Mouse (Mus musculus): ENCODE measurements around the gene Bloc1s5.
A peak's percentile ranks its signal among the peaks of the same experiment; 100 is the strongest.
"Not testable (repeated sequence)": the region's sequence is repeated elsewhere in the genome, so short reads cannot be mapped to it uniquely, and the experiment has no call there.

Bloc1s5 gene

GRCm38 (mm10) chr13:38634800-38635269, at the start of gene Bloc1s5:
Gene Bloc1s5 (minus strand): TSS chr13:38635109.
- peak; percentile 92 to 93 for DNase-seq (ENCODE audit: low spot score in 2 of 2)

DNA sequence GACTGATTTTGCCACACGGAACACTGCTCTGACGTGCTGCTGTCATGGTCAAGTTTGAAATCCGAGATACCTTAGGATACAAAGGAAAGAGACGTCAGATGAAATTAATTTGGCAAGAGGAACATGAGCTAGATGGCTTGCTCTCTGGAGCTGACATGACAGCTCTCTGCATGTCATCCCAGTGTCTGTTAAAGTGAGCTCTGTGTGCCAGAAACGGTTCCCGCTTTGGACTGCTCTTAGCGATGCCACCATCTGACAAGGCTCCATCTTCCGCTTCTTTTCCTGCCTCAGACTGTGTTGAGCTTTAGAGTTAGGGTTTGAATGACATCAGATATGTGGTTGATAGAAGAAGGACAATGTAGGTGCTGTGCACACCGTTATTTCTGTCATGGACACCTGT, 37.4 kb upstream of the Bloc1s5 start:
- DNase-seq (ENCODE audit: low spot score in 2 of 2), result no peak

DNA sequence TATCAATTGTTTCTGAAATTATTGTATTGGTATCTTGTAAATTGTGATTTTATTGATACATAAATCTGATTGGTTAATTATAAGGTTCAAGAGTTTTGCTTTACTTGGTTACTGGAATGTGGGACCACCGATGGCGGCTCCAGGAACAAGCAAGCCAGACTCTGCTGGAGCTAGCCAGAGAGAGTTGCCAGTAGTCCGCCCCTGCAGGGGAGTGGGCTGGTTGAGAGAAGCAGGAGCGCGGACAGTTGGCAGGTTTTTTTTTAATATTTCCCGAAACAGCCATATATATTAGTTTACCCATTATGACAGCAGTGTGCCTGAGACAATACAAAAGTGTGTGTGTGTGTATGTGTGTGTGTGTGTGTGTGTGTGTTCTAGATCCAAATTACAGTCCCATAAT, 36.5 kb upstream of the Bloc1s5 start:
- DNase-seq (ENCODE audit: low spot score in 2 of 2), result not testable (repeated sequence)

DNA sequence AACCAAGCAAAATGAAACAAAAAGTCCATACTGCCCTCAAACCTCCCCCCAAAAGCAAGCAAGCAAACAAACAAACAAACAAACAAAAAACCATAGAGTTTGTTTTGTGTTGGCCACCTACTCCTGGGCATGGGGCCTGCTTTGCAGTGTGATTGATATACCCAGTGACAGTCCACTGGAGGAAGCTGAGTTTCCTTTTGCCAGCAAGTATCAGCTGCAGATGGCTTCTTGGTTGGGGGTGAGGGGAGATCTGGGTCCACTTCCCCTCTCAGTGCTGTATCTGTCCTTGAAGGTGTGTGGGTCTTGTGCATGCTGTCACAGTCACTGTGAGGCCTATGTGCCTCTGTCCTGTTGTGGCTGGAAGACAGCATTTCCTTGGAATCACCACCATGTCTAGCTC, 35.1 kb upstream of the Bloc1s5 start:
- DNase-seq (ENCODE audit: low spot score in 2 of 2), result no peak

- peak in 1 of 2 experiments; percentile 4 for DNase-seq (ENCODE audit: low spot score in 2 of 2)
Observed at GRCm38 (mm10) chr13:38668514-38668913, 33.6 kb upstream of the Bloc1s5 start.

DNA sequence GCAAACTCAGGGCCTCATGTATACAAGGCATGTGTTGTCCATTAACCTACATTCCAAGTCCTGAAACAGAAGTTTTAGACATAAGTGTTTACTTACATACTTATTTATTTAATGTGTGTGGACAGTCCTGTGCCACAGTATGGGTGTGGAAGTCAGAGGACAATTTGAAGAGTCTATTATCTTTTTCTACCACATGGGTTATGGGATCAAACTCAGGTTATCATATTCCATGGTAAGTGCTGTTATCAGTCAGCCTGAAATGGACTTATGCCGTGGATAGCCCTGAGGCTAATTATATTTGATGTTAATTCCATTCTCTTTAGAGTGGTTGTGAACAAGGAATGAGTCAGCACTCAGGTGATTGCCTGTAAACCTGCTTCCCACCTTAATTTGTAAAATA, 29.8 kb upstream of the Bloc1s5 start:
- DNase-seq (ENCODE audit: low spot score in 2 of 2), result no peak

DNA sequence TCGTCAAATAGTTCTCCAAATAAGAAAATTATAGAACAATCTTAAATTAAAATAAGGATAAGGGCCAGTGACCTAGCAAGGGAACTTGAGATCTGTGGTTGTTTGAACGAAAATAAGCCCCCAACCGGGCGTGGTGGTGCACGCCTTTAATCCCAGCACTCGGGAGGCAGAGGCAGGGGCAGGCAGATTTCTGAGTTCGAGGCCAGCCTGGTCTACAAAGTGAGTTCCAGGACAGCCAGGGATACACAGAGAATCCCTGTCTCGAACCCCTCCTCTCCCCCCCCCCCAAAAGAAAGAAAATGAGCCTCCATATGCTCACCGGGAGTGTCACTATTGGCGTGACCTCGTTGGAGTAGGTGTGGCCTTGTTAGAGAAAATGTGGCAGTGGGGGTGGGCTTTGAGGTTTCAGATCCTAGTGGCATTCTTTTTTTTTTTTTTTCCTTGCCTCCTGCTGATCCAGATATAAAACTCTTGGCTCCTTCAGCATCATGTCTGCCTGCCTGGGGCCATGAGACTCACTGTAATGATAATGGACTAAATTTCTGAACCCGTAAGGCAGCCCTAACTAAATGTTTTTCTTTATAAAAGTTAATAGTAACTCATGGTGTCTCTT, 24.7 kb upstream of the Bloc1s5 start:
- DNase-seq (ENCODE audit: low spot score in 2 of 2), result no peak

DNA sequence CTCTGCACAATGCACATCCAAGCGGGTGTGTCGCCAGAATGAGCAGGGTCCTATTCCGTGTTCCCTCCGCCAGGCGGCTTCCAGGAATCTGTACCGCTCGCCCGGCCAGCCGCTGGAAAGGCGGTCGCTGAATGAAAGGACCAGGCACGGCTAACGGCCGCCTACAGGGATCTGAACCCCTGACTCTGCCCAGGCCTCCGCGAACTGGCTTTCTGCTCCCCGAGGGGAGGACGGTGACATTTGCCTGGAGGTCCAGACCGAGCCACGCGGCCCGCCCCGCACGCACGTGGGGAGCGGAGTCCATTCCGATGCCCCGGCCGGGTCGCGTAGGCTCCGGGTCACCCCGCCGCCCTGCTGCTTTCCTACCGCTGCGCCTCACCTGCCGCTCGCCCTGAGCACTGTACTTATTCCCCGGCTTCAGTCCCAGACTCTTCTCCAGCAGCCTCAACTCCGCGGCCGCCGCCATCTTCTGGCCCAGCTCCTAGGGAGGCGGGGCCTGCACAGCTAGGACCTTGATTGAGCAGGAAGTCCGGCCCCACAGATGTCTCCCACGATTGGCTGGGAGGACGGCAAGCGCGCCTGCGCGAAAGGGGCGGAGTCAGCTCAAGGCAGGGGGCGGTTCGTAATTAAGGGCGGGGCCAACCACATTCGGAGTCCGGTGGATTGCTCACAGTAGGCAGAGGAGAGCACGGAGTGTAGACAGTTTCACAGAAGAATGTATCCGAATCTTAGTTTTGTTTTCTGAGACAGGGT, 23.8 kb upstream of the Bloc1s5 start, which contains the start of gene Eef1e1:
Gene Eef1e1 (minus strand): TSS at position 531 of the 753 bp plus-strand sequence.
- peak; percentile 94 to 95 for DNase-seq (ENCODE audit: low spot score in 2 of 2)

DNA sequence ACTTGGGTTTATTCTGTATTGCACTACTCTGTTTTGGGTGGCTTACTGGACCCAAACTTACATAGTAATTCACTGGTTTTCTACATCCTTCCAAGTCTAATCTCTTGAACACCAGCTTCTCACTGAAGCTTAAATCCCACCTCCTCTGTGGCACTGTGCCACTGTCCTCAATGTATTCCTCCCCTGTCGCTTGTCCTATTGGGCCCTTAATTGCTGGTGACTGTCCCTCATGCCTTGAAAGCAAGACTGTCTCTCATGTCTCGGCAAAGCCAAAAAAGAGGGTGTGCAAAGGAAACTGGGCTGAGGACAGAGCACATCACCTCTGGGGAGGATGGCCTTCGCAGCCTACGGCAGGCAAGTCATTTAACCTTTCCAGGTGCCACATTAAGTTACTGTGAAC, 23.0 kb upstream of the Bloc1s5 start:
- DNase-seq (ENCODE audit: low spot score in 2 of 2), result no peak

DNA sequence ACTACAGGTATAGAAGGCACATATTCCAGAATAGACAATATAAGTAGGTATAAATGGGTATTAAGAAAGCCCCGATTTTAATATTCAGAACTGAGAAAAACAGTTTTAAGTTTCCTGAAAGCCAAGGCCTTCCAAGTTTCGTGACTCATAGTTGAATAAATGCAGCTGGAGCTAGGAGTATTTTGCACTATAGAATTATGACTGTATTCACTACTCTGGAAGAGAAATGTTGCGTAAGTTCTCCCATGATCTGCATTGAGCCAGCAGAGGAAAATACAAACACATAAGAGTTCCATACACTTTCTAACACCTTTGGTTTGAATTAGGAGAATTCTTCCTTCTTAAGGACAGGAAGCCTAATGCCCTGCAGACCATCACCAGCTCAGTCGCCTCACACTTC, 15.4 kb upstream of the Bloc1s5 start:
- DNase-seq (ENCODE audit: low spot score in 2 of 2), result no peak

- DNase-seq (ENCODE audit: low spot score in 2 of 2), result no peak
Observed at GRCm38 (mm10) chr13:38649069-38649468, 14.2 kb upstream of the Bloc1s5 start.

- DNase-seq (ENCODE audit: low spot score in 2 of 2), result no peak
Observed at GRCm38 (mm10) chr13:38641414-38641813, 6.5 kb upstream of the Bloc1s5 start.

GRCm38 (mm10) chr13:38640961-38641360, 6.1 kb upstream of the Bloc1s5 start:
- DNase-seq (ENCODE audit: low spot score in 2 of 2), result no peak

GRCm38 (mm10) chr13:38638694-38639093, 3.8 kb upstream of the Bloc1s5 start:
- no peak for DNase-seq (ENCODE audit: low spot score in 2 of 2)

DNA sequence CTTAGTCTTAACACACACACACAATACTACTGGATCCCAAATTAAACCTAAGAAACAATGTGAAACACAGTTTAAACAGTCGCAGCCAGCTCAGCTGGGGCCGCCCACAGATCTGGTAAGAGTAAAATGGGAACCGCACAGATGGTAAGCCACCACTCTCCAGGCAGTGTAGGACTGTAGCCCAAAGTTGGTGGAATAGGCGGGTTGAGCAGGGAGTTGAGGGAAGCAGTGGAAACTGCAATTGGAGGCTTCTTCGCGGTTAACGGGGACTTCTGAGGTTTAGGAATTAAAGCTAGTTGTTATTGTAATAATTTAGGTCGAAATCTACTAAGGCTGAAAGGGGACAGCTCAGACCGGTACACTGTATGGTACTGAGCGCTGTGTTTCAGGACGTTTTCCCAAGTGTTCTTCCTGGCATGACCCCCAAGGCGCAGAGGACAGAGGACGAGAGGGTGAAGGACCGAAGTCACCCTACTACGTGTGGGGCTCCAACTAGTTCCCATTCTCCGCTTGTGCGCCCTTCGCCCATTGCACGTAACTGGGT, 581 bp downstream of the Bloc1s5 start:
- no peak for DNase-seq (ENCODE audit: low spot score in 2 of 2)

DNA sequence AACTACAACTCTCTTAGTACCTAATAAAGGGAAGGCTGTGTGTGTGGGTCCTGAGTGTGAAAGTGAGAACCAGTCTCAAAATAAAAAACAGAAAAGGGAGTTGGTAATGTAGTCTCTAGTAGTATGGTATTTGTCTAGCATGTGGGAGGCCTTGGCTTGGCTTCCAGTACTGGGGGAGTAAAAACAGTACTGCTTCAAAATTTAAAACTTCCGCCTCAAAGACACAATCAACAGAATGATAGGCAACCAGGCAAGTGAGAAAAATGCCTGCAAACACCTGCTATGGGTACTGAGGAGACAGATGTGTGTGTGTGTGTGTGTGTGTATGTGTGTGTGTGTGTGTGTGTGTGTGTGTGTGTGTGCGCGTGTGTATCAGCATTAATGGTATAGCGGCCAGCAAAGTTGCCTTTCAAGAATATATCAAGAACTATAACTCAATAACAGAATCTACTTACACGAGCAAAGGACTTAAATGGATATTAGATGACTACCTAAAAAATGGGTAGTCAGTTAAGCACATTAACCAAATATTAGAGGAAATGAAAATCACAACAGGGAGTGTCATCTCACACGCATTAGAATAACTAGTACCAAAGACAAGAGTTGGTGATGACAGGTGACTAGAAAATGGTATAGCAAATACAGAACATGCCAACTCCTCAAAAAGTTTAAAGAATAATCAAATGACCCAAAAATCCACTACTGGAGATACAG, 1.5 kb downstream of the Bloc1s5 start:
- no peak for DNase-seq (ENCODE audit: low spot score in 2 of 2)

- no peak for DNase-seq (ENCODE audit: low spot score in 2 of 2)
Observed at GRCm38 (mm10) chr13:38632556-38632955, 2.4 kb downstream of the Bloc1s5 start.

DNA sequence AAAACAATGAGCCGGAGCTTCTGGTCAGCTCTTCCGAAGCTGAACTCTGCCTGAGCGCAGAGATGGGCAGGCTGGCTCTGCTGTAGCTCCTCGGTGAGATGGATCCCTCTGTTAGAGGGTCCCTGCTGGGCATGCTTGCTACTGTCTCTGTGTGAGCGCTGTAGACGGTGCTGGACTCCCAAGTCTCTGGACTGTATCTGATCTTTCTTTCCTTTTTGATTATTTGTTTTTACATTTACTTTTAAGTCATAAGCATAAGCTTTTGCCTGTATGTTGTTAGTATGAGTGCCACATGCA, 8.7 kb downstream of the Bloc1s5 start:
- no peak for DNase-seq (ENCODE audit: low spot score in 2 of 2)

DNA sequence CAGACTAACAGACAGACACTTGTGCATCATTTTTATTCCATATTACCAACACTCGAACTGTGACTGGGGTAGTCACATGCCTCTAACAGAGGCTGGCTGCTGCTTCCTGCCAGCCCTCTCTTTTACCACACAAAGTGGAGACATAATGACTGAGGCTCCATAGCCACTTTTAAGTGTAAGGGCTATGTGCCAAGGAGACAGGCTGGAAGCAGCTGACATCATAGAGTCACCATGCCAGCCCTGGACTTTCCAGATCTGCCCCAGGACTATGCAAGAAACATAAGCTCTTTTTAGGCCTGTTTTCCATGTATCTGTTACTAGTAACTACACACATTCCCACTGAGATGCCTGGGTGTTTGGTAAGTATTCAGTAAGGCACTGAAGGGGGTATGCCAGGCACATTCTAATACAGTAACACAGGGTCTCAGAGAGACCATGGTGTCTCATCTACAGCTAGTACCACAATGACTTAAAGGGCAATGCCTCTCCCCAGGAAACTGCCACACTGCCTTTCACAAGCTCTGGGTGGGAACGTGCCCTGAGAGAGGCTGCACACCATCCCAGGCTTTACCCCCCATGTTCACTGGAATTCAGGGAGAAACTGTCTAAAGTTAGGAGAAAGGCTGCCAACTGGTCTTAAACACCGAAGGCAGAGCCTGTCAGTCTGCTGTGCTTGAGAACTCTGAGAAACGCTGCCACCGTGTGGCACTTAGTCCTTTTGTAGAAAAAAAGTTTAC, 9.2 kb downstream of the Bloc1s5 start:
- DNase-seq (ENCODE audit: low spot score in 2 of 2), result no peak

GRCm38 (mm10) chr13:38624292-38624902, 10.5 kb downstream of the Bloc1s5 start:
- DNase-seq (ENCODE audit: low spot score in 2 of 2), result no peak

DNA sequence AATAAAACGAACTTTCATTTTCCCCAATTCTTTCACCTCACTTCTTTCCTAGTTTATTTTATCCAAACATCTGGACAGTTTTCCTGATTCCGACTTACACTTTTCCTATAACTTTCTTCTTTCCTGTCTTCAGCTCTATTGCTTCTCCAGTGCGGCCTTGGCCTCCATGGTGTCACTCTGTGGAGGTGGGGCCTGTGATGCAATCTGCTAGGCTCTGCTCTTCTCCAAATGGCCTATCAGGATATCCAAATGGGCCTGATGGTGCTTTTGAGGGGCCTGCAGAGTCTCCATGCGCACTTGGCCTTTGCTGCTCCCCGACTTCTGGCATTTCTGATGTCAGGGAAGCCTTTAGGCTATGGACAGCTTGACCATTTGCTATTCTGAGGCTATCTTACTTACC, 11.6 kb downstream of the Bloc1s5 start:
- DNase-seq (ENCODE audit: low spot score in 2 of 2), result no peak

Measured in urinary bladder, postnatal 36 days (tissue).